Mouse (Mus musculus): ENCODE measurements around the gene Cdk15. TPM values are rescaled to one million over a fixed set of nuclear protein-coding genes. Genes with fewer than 3 reads are reported as not detected.

The Cdk15 gene
- polyA plus RNA-seq, 1 experiment from 2014 or later = 0.18 TPM

DNA sequence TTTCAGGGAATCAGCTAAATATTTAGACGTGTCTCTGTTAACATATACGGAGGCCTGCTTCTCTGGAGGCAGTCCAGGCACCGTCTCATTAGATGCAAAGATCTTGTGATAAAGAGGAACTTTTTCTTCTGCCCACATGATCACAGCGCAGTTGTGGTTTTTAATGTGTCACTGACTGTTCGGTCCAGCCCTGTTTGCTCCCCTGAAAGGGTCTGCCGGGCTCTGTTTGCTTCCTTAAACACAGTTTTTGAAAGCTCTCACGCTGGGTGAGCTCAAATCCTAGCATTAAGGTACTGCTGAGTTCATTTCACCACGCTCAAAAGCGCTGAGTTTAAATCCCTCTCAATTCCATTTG, 59.3 kb downstream of the Cdk15 start:
- peak overlapping the region; percentile 40; the same call in 1 of the 2 replicates for H3K4me2 ChIP-seq
- ATAC-seq (ENCODE audit: insufficient read depth, low FRiP score, low read depth) = no peak
- H3K9ac ChIP-seq = no peak overlapping the region
- H3K36me3 ChIP-seq = no peaks in the 10 kb centered on the region
- H3K4me1 ChIP-seq = peaks cover 16% of the 10 kb centered on the region
- no peaks in the 10 kb centered on the region for H3K9me3 ChIP-seq
- peak overlapping the region; percentile 16; the same call in 1 of the 2 replicates for H3K27ac ChIP-seq
- no peaks in the 10 kb centered on the region for H3K27me3 ChIP-seq (replicated peaks)
- WGBS = 10% methylated on average over 9 of the region's 9 CpGs
- H3K4me3 ChIP-seq (replicated peaks) = no peak overlapping the region

GRCm38 (mm10) chr1:59316386-59317051, 59.8 kb downstream of the Cdk15 start:
- Histone ChIP-seq H3K27me3 (replicated peaks) (no peaks in the 10 kb centered on the region), H3K4me2 (peak overlapping the region; percentile 40; the same call in 1 of the 2 replicates), H3K4me3 (replicated peaks) (0 out of 2 replicates have a peak overlapping the region, but pooled peaks have one; percentile 8), H3K9me3 (no peaks in the 10 kb centered on the region), H3K36me3 (no peaks in the 10 kb centered on the region), H3K9ac (no peak overlapping the region), H3K27ac (peak overlapping the region; percentile 16), H3K4me1 (peaks cover 21% of the 10 kb centered on the region)
- WGBS = 7% methylated on average over 6 of the region's 6 CpGs
- ATAC-seq (ENCODE audit: insufficient read depth, low FRiP score, low read depth) = no peak; the same call in 1 of the 2 replicates

- no peaks in the 10 kb centered on the region for H3K36me3 ChIP-seq
- H3K4me1 ChIP-seq = peaks cover 27% of the 10 kb centered on the region
- no peaks in the 10 kb centered on the region for H3K27me3 ChIP-seq (replicated peaks)
- H3K27ac ChIP-seq = no peak overlapping the region
- no peak for ATAC-seq (ENCODE audit: insufficient read depth, low FRiP score, low read depth)
- H3K4me3 ChIP-seq (replicated peaks) = no peak overlapping the region
- no peak overlapping the region for H3K9ac ChIP-seq
- no peaks in the 10 kb centered on the region for H3K9me3 ChIP-seq
- 91% methylated on average over 1 of the region's 1 CpGs for WGBS
- H3K4me2 ChIP-seq = no peak overlapping the region
These were observed 60.7 kb downstream of the Cdk15 start for GRCm38 (mm10) chr1:59317397-59317796.

GRCm38 (mm10) chr1:59318878-59319277, 62.2 kb downstream of the Cdk15 start:
- no peaks in the 10 kb centered on the region for H3K36me3 ChIP-seq
- no peak for ATAC-seq (ENCODE audit: insufficient read depth, low FRiP score, low read depth)
- H3K4me3 ChIP-seq (replicated peaks) = no peak overlapping the region
- H3K9ac ChIP-seq = no peak overlapping the region
- H3K27ac ChIP-seq = no peak overlapping the region
- H3K4me2 ChIP-seq = no peak overlapping the region
- peaks cover 31% of the 10 kb centered on the region for H3K4me1 ChIP-seq
- no peaks in the 10 kb centered on the region for H3K9me3 ChIP-seq
- WGBS = 84% methylated on average over 5 of the region's 5 CpGs
- H3K27me3 ChIP-seq (replicated peaks) = no peaks in the 10 kb centered on the region

- no peaks in the 10 kb centered on the region for H3K9me3 ChIP-seq
- H3K4me1 ChIP-seq = peaks cover 20% of the 10 kb centered on the region
- no peak overlapping the region for H3K9ac ChIP-seq
- no peaks in the 10 kb centered on the region for H3K36me3 ChIP-seq
- no peak; the same call in 1 of the 2 replicates for ATAC-seq (ENCODE audit: insufficient read depth, low FRiP score, low read depth)
- H3K4me2 ChIP-seq = no peak overlapping the region
- WGBS = 48% methylated on average over 9 of the region's 9 CpGs
- H3K27ac ChIP-seq = 0 out of 2 replicates have a peak overlapping the region, but pooled peaks have one; percentile 13
- H3K4me3 ChIP-seq (replicated peaks) = no peak overlapping the region
- no peaks in the 10 kb centered on the region for H3K27me3 ChIP-seq (replicated peaks)
These were observed 64.6 kb downstream of the Cdk15 start for GRCm38 (mm10) chr1:59321076-59321879.

- Histone ChIP-seq H3K27ac (peak overlapping the region; percentile 17; the same call in 1 of the 2 replicates), H3K4me2 (no peak overlapping the region), H3K9me3 (no peaks in the 10 kb centered on the region), H3K27me3 (replicated peaks) (no peaks in the 10 kb centered on the region), H3K36me3 (no peaks in the 10 kb centered on the region), H3K9ac (no peak overlapping the region), H3K4me3 (replicated peaks) (no peak overlapping the region), H3K4me1 (peaks cover 18% of the 10 kb centered on the region)
- ATAC-seq (ENCODE audit: insufficient read depth, low FRiP score, low read depth) = peak; percentile 39; the same call in 1 of the 2 replicates
- 41% methylated on average over 9 of the region's 9 CpGs for WGBS
These were observed 65.5 kb downstream of the Cdk15 start for GRCm38 (mm10) chr1:59321880-59322836.

- H3K4me1 ChIP-seq = peaks cover 8% of the 10 kb centered on the region
- 66% methylated on average over 10 of the region's 10 CpGs for WGBS
- no peak for ATAC-seq (ENCODE audit: insufficient read depth, low FRiP score, low read depth)
- no peak overlapping the region for H3K27ac ChIP-seq
- no peaks in the 10 kb centered on the region for H3K36me3 ChIP-seq
- no peak overlapping the region for H3K4me2 ChIP-seq
- H3K27me3 ChIP-seq (replicated peaks) = no peaks in the 10 kb centered on the region
- H3K9ac ChIP-seq = no peak overlapping the region
- no peaks in the 10 kb centered on the region for H3K9me3 ChIP-seq
- H3K4me3 ChIP-seq (replicated peaks) = no peak overlapping the region
These were observed 70.2 kb downstream of the Cdk15 start for GRCm38 (mm10) chr1:59326854-59327395.

DNA sequence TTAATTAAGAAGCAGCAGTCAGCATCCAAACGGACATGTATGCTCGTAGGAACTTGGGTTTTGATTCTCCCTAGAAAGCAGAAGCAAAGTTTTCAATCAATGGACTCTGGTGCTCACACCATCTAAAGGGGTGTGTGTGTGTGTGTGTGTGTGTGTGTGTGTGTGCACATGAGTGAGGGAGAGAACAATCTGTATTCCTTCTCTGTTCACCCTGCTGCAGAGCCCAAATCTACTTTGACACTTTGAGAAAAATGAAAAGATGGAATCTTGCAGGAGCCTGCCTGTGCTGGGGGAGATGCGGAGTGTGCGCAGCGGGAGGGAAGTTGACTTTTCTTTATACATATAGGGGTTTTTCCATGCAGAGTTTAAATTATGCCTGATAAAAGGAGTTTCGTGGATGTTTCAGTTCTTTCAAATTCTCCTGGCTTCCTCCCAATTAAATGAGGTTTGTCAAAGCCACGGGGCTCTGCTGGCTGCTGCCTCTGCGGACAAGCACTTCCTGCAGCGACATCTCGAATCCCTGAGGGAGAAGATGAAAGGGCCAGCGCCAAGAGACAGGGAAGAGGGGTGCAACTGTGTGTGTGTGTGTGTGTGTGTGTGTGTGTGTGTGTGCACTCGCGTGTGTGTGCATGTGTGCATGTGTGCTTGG, 76.2 kb downstream of the Cdk15 start:
- ATAC-seq (ENCODE audit: insufficient read depth, low FRiP score, low read depth) = no peak
- Histone ChIP-seq H3K9ac (no peak overlapping the region), H3K4me3 (replicated peaks) (no peak overlapping the region), H3K36me3 (no peaks in the 10 kb centered on the region), H3K9me3 (no peaks in the 10 kb centered on the region), H3K27ac (no peak overlapping the region), H3K27me3 (replicated peaks) (no peaks in the 10 kb centered on the region), H3K4me1 (peaks cover 14% of the 10 kb centered on the region; the same call in 1 of the 2 replicates), H3K4me2 (no peak overlapping the region)
- 30% methylated on average over 12 of the region's 13 CpGs for WGBS

DNA sequence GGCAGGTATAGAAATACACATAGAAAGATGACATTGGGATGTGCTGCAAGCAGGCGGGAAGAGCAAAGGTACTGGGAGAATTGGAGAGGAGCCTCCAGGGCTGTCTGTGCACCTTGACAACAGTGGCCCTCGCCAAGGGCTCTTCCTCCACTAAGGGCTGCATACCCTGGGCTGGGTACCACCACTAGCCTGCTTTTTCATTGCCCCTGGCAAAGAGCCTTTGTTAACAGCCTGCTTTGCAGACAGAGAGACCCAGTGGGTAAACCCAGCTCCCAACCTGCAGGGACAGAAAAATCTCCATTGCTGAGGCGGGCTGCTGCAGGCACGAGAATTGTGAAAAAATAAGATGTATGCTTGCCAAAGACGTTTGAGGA, 76.7 kb downstream of the Cdk15 start:
- no peaks in the 10 kb centered on the region for H3K27me3 ChIP-seq (replicated peaks)
- H3K4me2 ChIP-seq = no peak overlapping the region
- peaks cover 14% of the 10 kb centered on the region; the same call in 1 of the 2 replicates for H3K4me1 ChIP-seq
- no peak for ATAC-seq (ENCODE audit: insufficient read depth, low FRiP score, low read depth)
- H3K27ac ChIP-seq = no peak overlapping the region
- WGBS = 53% methylated on average over 5 of the region's 5 CpGs
- no peaks in the 10 kb centered on the region for H3K36me3 ChIP-seq
- H3K9ac ChIP-seq = no peak overlapping the region
- no peaks in the 10 kb centered on the region for H3K9me3 ChIP-seq
- H3K4me3 ChIP-seq (replicated peaks) = no peak overlapping the region

GRCm38 (mm10) chr1:59333860-59334561, 77.3 kb downstream of the Cdk15 start:
- Histone ChIP-seq H3K4me2 (no peak overlapping the region), H3K4me3 (replicated peaks) (no peak overlapping the region), H3K27me3 (replicated peaks) (no peaks in the 10 kb centered on the region), H3K27ac (no peak overlapping the region), H3K9me3 (no peaks in the 10 kb centered on the region), H3K36me3 (no peaks in the 10 kb centered on the region), H3K4me1 (peaks cover 14% of the 10 kb centered on the region; the same call in 1 of the 2 replicates), H3K9ac (no peak overlapping the region)
- no peak for ATAC-seq (ENCODE audit: insufficient read depth, low FRiP score, low read depth)
- WGBS = 58% methylated on average over 10 of the region's 10 CpGs
